Mouse (Mus musculus) heart, embryonic 12.5 days (tissue): Measurements from ENCODE around the gene Tuba8. TPM values are rescaled to one million over a fixed set of nuclear protein-coding genes. Genes with fewer than 3 reads are reported as not detected.

Source experiments
- ATAC-seq: fragments of 200-750 bp; cut with Nextera tagmentation; 2 replicates; pipeline ENCODE4 v1.8.0; 2017; ENCODE audit warnings: moderate TSS enrichment, moderate library complexity; ENCODE audit not compliant: insufficient number of reproducible peaks, low FRiP score
- H3K27ac ChIP-seq: fragments of 300-500 bp; sonication (generic); 2 replicates; pipeline ENCODE4 v1.5.1; 2016; ENCODE audit warnings: mild to moderate bottlenecking, moderate library complexity; ENCODE audit not compliant: poor library complexity, severe bottlenecking
- H3K27me3 ChIP-seq: fragments of 300-500 bp; sonication (generic); replicated peaks from 2 replicates; pipeline ENCODE4 v1.6.1; 2016; ENCODE audit warnings: mild to moderate bottlenecking, moderate library complexity
- H3K36me3 ChIP-seq: fragments of 300-500 bp; sonication (generic); 2 replicates; pipeline ENCODE4 v1.6.1; 2016; ENCODE audit warnings: mild to moderate bottlenecking, moderate library complexity
- H3K4me1 ChIP-seq: fragments of 300-500 bp; sonication (generic); replicated peaks from 2 replicates; pipeline ENCODE4 v1.6.1; 2016; ENCODE audit warnings: mild to moderate bottlenecking
- H3K4me2 ChIP-seq: fragments of 300-500 bp; sonication (generic); 2 replicates; pipeline ENCODE4 v1.6.1; 2016; ENCODE audit warnings: mild to moderate bottlenecking, moderate library complexity
- H3K4me3 ChIP-seq: fragments of 300-500 bp; sonication (generic); 2 replicates; pipeline ENCODE4 v1.5.1; 2016; ENCODE audit warnings: mild to moderate bottlenecking
- H3K9ac ChIP-seq: fragments of 300-500 bp; sonication (generic); 2 replicates; pipeline ENCODE4 v1.6.1; 2016; ENCODE audit warnings: mild to moderate bottlenecking, moderate library complexity
- H3K9me3 ChIP-seq: fragments of 300-500 bp; sonication (generic); replicated peaks from 2 replicates; pipeline ENCODE4 v1.6.1; 2016; ENCODE audit warnings: mild to moderate bottlenecking, moderate library complexity
- WGBS: fragments of 180-500 bp; shearing (Covaris S2); methylation state at CpG from one replicate; pipeline ENCODE4 v1.1.7; 2016; 5-methylcytosine and 5-hydroxymethylcytosine counted together
- polyA plus RNA-seq: library from polyadenylated mRNA; unstranded; fragments of >200 nt; fragmentation: Nextera tagmentation; extraction: Ambion mirVana; gene quantifications from 2 replicates; pipeline ENCODE4 v1.2.1, GENCODE M21; 2016

Tuba8 gene
- polyA plus RNA-seq, 1 experiment from 2014 or later: 0.42 TPM

- H3K4me3 ChIP-seq: no peak overlapping the region
- WGBS: 86% methylated on average over 10 of the region's 10 CpGs
- H3K4me1 ChIP-seq: no peaks in the 10 kb centered on the region
- no peak for ATAC-seq
- no peak overlapping the region for H3K4me2 ChIP-seq
- H3K9me3 ChIP-seq: peaks cover 3% of the 10 kb centered on the region
- H3K36me3 ChIP-seq: no peaks in the 10 kb centered on the region
- H3K27ac ChIP-seq: no peak overlapping the region
- no peak overlapping the region for H3K9ac ChIP-seq
- no peaks in the 10 kb centered on the region for H3K27me3 ChIP-seq
Measured at GRCm38 (mm10) chr6:121262004-121262403, 51.5 kb downstream of the Tuba8 start.

GRCm38 (mm10) chr6:121262496-121262895 is 52.0 kb downstream of the Tuba8 start:
- H3K9me3 ChIP-seq: peaks cover 2% of the 10 kb centered on the region
- H3K4me2 ChIP-seq: no peak overlapping the region
- H3K36me3 ChIP-seq: no peaks in the 10 kb centered on the region
- no peak overlapping the region for H3K4me3 ChIP-seq
- no peaks in the 10 kb centered on the region for H3K4me1 ChIP-seq
- H3K9ac ChIP-seq: no peak overlapping the region
- 80% methylated on average over 11 of the region's 11 CpGs for WGBS
- no peak for ATAC-seq
- H3K27me3 ChIP-seq: no peaks in the 10 kb centered on the region
- H3K27ac ChIP-seq: no peak overlapping the region

DNA sequence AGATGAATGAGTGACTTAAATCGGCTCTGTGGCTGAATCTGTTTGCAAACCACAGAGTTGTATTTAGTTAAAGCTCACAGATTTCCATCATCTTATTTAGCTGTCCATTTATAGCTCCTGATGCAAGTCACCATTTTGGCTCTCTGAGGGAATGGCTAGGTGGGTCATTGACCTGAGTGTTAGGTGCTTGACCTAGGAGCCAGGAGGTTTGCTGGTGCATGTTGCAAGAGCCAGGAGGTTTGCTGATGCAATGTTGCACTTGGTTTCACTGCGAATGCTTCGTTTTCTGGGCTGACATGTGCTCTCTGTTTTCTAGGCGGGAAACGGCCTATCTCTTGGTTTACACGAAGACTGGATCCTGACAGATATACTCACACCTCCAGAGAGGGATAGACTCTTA is 59.7 kb downstream of the Tuba8 start:
- Histone ChIP-seq H3K9ac (no peak overlapping the region), H3K27ac (no peak overlapping the region), H3K4me3 (no peak overlapping the region), H3K4me1 (no peaks in the 10 kb centered on the region), H3K36me3 (no peaks in the 10 kb centered on the region), H3K4me2 (no peak overlapping the region), H3K9me3 (no peaks in the 10 kb centered on the region; the same call in 1 of the 2 replicates), H3K27me3 (no peaks in the 10 kb centered on the region; the same call in 1 of the 2 replicates)
- 73% methylated on average over 6 of the region's 6 CpGs for WGBS
- no peak for ATAC-seq

- no peaks in the 10 kb centered on the region; the same call in 1 of the 2 replicates for H3K9me3 ChIP-seq
- H3K4me2 ChIP-seq: peak overlapping the region; percentile 84; the same call in 1 of the 2 replicates
- H3K27ac ChIP-seq: no peak overlapping the region
- no peak overlapping the region for H3K4me3 ChIP-seq
- H3K27me3 ChIP-seq: no peaks in the 10 kb centered on the region; the same call in 1 of the 2 replicates
- H3K4me1 ChIP-seq: no peaks in the 10 kb centered on the region
- H3K36me3 ChIP-seq: no peaks in the 10 kb centered on the region
- H3K9ac ChIP-seq: no peak overlapping the region
- WGBS: 9% methylated on average over 4 of the region's 4 CpGs
- no peak; the same call in 1 of the 2 replicates for ATAC-seq
Measured at GRCm38 (mm10) chr6:121271707-121272074, 61.2 kb downstream of the Tuba8 start.

DNA sequence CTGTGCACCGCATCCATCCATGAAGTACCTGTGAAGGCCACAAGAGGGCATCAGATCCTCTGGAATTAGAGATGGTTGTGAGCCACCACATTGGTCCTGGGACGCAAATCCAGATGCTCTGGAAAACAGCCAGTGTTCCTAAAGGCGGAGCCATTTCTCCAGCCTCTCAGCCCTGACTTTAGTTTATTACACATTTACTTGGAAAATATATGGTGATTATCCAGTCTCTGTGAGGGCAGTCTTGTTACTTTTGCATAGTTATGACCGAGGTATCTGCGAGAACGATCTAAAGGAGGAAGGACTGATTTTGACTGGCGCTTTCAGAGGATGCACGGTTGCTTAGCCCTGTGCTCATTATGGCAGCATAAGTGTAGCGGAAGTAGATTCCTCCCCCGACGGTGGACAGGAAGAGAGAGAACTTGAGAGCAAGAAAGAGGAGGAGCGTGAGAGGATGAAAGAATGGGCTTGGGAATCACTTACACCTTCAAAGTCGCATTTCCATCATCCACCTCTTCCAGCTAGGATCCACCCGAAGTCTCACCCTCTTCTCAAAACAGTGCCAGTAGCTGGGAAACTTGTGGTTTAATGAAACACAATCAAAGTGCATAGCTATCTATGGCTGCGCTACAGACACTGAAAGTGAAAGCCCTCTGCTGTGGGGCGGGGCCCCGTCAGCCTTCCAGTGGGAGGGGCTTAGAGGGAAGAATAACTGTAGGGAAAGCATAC is 61.7 kb downstream of the Tuba8 start:
- Histone ChIP-seq H3K4me2 (peak overlapping the region; percentile 84), H3K4me1 (no peaks in the 10 kb centered on the region), H3K36me3 (no peaks in the 10 kb centered on the region), H3K27ac (peak overlapping the region; percentile 49; the same call in 1 of the 2 replicates), H3K9ac (no peak overlapping the region), H3K4me3 (peak overlapping the region; percentile 53), H3K27me3 (no peaks in the 10 kb centered on the region; the same call in 1 of the 2 replicates), H3K9me3 (no peaks in the 10 kb centered on the region)
- ATAC-seq: peak; percentile 88
- 11% methylated on average over 17 of the region's 17 CpGs for WGBS

DNA sequence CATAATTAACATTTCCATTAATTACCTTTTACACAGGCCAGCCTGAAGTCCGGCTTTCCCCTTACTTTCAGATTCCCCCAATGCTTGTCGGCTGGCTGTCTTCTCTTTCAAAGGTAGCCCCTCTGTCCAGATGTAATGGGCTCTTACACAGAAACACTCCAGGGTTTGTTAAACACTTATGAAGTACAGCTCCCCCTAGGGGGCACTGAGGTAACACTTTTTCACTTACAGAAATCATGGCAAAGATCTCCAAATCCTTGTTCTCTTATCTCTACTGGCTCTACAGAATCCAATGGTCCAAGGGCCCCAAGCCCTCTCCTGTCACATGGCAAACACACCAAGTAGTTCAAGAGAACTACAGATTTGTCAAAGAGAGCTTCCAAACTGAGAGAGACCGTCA is 63.9 kb downstream of the Tuba8 start:
- Histone ChIP-seq H3K9me3 (no peaks in the 10 kb centered on the region), H3K36me3 (no peaks in the 10 kb centered on the region), H3K4me1 (no peaks in the 10 kb centered on the region), H3K27ac (no peak overlapping the region), H3K27me3 (no peaks in the 10 kb centered on the region; the same call in 1 of the 2 replicates), H3K4me2 (no peak overlapping the region), H3K4me3 (no peak overlapping the region), H3K9ac (no peak overlapping the region)
- 77% methylated on average over 3 of the region's 3 CpGs for WGBS
- no peak for ATAC-seq

Other genes with a start within 250 kb of the Tuba8 start
- 37.4 and 39.5 TPM in 2 replicates for gene Mical3, start 79.7 kb upstream of the Tuba8 start, polyA plus RNA-seq
- 6.1 and 6.5 TPM in 2 replicates for gene Pex26, start 27.0 kb upstream of the Tuba8 start, polyA plus RNA-seq
- 1.5 and 1.8 TPM in 2 replicates for gene Usp18, start 35.2 kb downstream of the Tuba8 start, polyA plus RNA-seq
- 6.9 and 8.7 TPM in 2 replicates for gene Slc6a13, start 89.5 kb downstream of the Tuba8 start, polyA plus RNA-seq
- not detected in 2 replicates for gene Slc6a12, start 132.4 kb downstream of the Tuba8 start, polyA plus RNA-seq